Mouse (Mus musculus): ENCODE results near the gene Ormdl3.

- no peak for TF ChIP-seq GATA1 (IDR thresholded peaks at IDR 0.05; ENCODE audit: borderline replicate concordance, low read length)
- TF ChIP-seq FLI1 (IDR thresholded peaks at IDR 0.05; ENCODE audit: low read length): no peak
Measured at GRCm38 (mm10) chr11:98603953-98604352, 16.8 kb upstream of the Ormdl3 start.

Data from megakaryocyte, embryonic 14.5 days (primary cell).